Mouse (Mus musculus) liver, embryonic 14.5 days (tissue): ENCODE data around the gene Gpr179. TPM values are rescaled to one million over a fixed set of nuclear protein-coding genes. Genes with fewer than 3 reads are reported as not detected.
"Not testable (repeated sequence)": the region's sequence is repeated elsewhere in the genome, so short reads cannot be mapped to it uniquely, and the experiment has no call there.

Experiments
- ATAC-seq: fragments of 200-750 bp; cut with Nextera tagmentation; 2 replicates; pipeline ENCODE4 v1.8.0; 2017; ENCODE audit warnings: moderate number of reproducible peaks, mild to moderate bottlenecking, moderate library complexity; ENCODE audit not compliant: insufficient read depth
- DNase-seq, 3 experiments: peaks; one replicate each; pipeline ENCODE4 v3.0.0-alpha.2; 2012 to 2013; ENCODE audit warnings: low read depth in 3 of 3, low spot score in 3 of 3
- H3K27ac ChIP-seq: fragments of 300-500 bp; sonication (generic); 2 replicates; pipeline ENCODE4 v1.5.1; 2014; ENCODE audit warnings: moderate library complexity, mild to moderate bottlenecking, control low read depth, inconsistent platforms
- H3K27me3 ChIP-seq: fragments of 300-500 bp; sonication (generic); 2 replicates; pipeline ENCODE4 v1.6.1; 2014; ENCODE audit warnings: mild to moderate bottlenecking, low read length, moderate library complexity; ENCODE audit not compliant: control insufficient read depth, insufficient read depth
- H3K36me3 ChIP-seq: fragments of 300-500 bp; sonication (generic); replicated peaks from 2 replicates; pipeline ENCODE4 v1.6.1; 2014; ENCODE audit warnings: low read depth; ENCODE audit not compliant: control insufficient read depth, insufficient read depth
- H3K4me1 ChIP-seq, 2 experiments: fragments of 200-500 bp in 1 of 2; fragments of 300-500 bp in 1 of 2; sonication (generic) in 1 of 2; replicated peaks; 2 replicates each; pipeline ENCODE4 v1.6.1; 2012 to 2014; ENCODE audit warnings: antibody characterized with exemption in 1 of 2, inconsistent platforms in 1 of 2, low read length in 1 of 2; ENCODE audit not compliant: control insufficient read depth in 2 of 2, insufficient read depth in 2 of 2
- H3K4me2 ChIP-seq: fragments of 300-500 bp; sonication (generic); 2 replicates; pipeline ENCODE4 v1.6.1; 2014; ENCODE audit warnings: low read depth, mild to moderate bottlenecking, control low read depth, moderate library complexity
- H3K4me3 ChIP-seq, 2 experiments: fragments of 200-500 bp in 1 of 2; fragments of 300-500 bp in 1 of 2; sonication (generic) in 1 of 2; 2 replicates each; pipeline ENCODE4 v1.5.1; 2012 to 2014; ENCODE audit warnings: low read depth in 2 of 2, low read length in 2 of 2, mild to moderate bottlenecking in 2 of 2, control low read depth in 1 of 2, inconsistent platforms in 1 of 2, moderate library complexity in 1 of 2; ENCODE audit not compliant: insufficient read depth in 1 of 2
- H3K9ac ChIP-seq: fragments of 300-500 bp; sonication (generic); replicated peaks from 2 replicates; pipeline ENCODE4 v1.6.1; 2014; ENCODE audit warnings: mild to moderate bottlenecking, control low read depth, moderate library complexity
- H3K9me3 ChIP-seq: fragments of 300-500 bp; sonication (generic); 2 replicates; pipeline ENCODE4 v1.6.1; 2016; ENCODE audit warnings: low read length, mixed read lengths; ENCODE audit not compliant: control insufficient read depth
- CTCF ChIP-seq: IDR thresholded peaks from 2 replicates; pipeline ENCODE4 v1.5.1; 2016; ENCODE audit warnings: antibody characterized with exemption, low read depth, control low read depth
- EP300 ChIP-seq: IDR thresholded peaks from 2 replicates; pipeline ENCODE4 v1.6.1; 2016; ENCODE audit warnings: antibody characterized with exemption, low read depth
- WGBS: fragments of 180-500 bp; shearing (Covaris S2); extraction: QIAGEN DNeasy Blood & Tissue Kit; methylation state at CpG from one replicate; pipeline ENCODE4 v1.1.7; 2014; ENCODE audit not compliant: insufficient replicate concordance; 5-methylcytosine and 5-hydroxymethylcytosine counted together
- polyA plus RNA-seq, 2 experiments: library from polyadenylated mRNA; depleted of rRNA in 1 of 2; stranded (reverse) in 1 of 2; unstranded in 1 of 2; fragments of >200 nt; fragmentation: Nextera tagmentation in 1 of 2; extraction: Ambion mirVana in 1 of 2; gene quantifications; 2 replicates each; pipeline versions ENCODE4 v1.2.1 to v1.2.3; 2012 to 2014

Gpr179 gene
- polyA plus RNA-seq, 2 experiments, result 0.01 TPM; not detected in 1

DNA sequence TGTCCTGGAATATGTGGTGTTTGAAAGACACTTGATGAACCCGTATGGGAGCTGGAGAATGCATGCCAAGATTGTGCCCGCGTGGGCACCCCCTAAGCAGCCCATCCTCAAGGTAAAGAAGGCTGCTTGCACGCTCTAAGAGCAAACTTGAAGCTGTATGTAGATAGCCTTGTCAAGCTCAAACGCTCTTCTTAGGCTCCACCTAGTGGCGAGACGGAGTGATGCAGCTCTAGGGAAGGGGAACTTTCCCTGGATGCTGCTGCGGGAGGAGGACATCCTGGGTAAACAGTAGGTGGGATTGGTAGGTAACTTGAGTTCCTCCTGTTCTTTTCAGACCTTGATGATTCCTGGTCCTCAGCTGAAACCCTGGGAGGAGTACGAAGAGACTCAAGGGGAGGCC is 23.7 kb downstream of the Gpr179 start:
- Histone ChIP-seq H3K9ac (no peak overlapping the region), H3K9me3 (no peaks in the 10 kb centered on the region), H3K4me2 (no peak overlapping the region), H3K4me3 (no peak overlapping the region), H3K36me3 (peaks cover 15% of the 10 kb centered on the region), H3K27me3 (no peaks in the 10 kb centered on the region), H3K27ac (no peak overlapping the region), H3K4me1 (peaks cover 0 to 3% of the 10 kb centered on the region in 2 experiments; a peak in 1 of 4 replicates)
- ATAC-seq (no peak), DNase-seq (peak in 2 of 3 experiments; percentile 37 to 49)
- TF ChIP-seq CTCF, result peak; percentile 97
- no peak for TF ChIP-seq EP300
- WGBS, result 22% methylated on average over 9 of the region's 9 CpGs

DNA sequence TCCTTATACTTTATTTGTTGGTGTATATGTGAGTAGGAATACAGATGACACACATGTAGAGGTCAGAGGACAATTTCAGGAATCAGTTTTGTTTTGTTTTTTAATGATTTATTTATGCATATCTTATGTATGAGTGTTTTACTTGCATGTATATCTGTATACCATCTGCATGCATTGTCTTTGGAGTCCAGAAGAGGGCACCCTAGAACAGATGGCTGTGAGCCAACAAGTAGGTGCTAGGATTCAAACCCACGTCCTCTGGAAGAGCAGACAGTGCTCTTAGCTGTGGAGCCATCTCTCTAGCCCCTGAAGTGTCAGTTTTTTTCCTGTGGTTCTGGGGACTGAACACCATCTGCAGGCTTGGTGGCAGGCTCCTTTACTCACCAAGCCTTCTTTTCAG is 26.7 kb downstream of the Gpr179 start:
- Histone ChIP-seq H3K4me1 (no peaks in the 10 kb centered on the region), H3K9ac (no peak overlapping the region), H3K4me2 (no peak overlapping the region), H3K4me3 (no peak overlapping the region), H3K9me3 (no peaks in the 10 kb centered on the region), H3K36me3 (peaks cover 15% of the 10 kb centered on the region), H3K27me3 (no peaks in the 10 kb centered on the region), H3K27ac (no peak overlapping the region)
- 40% methylated on average over 1 of the region's 1 CpGs for WGBS
- ATAC-seq (no peak), DNase-seq (no peak)
- TF ChIP-seq CTCF, result peak; percentile 63
- no peak for TF ChIP-seq EP300

DNA sequence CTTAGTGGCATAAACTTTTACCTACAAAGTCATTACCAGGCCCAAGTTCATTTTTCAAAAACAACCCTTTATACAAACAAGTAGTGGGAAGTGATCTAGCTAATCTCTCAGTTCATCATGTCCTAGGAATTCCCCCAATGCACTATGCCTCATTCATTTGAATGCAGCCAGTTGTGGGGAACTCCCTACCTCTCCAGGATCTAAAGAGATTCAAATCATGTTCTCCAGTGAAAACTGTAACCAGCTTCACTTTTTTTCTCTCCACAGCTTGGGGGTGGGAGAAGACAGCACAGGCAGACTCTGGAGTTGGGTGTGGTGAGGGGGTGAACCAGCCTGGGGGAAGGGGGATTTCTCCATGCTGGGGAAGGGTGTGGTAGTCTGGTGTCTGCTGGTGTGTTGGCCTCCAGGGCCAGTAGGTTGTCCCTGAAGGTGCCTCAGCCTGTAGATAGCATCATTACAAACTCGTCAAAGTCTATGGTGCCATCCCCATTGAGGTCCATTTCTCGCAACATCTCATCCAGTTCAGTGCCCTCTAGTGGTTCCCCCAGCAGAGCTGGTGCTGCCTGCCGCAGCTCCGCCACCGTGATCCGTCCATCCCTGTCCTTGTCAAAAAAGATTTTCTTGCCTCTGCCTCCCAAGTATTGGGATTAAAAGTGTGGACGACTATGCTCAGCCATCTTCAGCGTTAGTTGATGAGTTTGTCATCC is 29.8 kb downstream of the Gpr179 start:
- H3K4me3 ChIP-seq, DNase-seq, H3K4me2 ChIP-seq, ATAC-seq, H3K9ac ChIP-seq, H3K9me3 ChIP-seq, H3K27me3 ChIP-seq, H3K4me1 ChIP-seq, H3K27ac ChIP-seq: not testable (repeated sequence)
- H3K36me3 ChIP-seq, result peaks cover 13% of the 10 kb centered on the region
- 0 out of 2 replicates have a peak, but pooled peaks have one; percentile 11 for TF ChIP-seq CTCF
- 75% methylated on average over 8 of the region's 8 CpGs for WGBS

DNA sequence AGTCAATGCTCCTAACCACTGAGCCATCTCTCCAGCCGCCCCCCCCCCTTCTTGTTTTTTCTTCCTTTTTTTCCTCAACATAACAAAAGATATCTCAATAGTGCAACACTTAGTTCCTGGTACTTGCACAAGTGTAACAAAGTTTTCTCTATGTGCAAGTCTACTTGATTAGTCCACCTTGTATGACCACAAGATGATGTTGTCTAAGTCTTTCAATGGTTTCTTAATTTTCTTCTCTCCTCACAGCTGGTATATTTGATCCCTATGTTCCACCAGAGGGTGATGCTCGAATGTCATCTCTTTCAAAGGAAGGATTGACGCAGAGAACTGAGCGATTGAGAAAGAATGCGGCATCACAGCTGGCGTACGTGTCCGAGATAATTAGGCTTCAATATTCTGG is 30.7 kb downstream of the Gpr179 start:
- WGBS, result 83% methylated on average over 8 of the region's 8 CpGs
- Histone ChIP-seq H3K9ac (no peak overlapping the region), H3K4me1 (peaks cover 6 to 7% of the 10 kb centered on the region in 2 experiments; a peak in 3 of 4 replicates), H3K4me3 (no peak overlapping the region), H3K9me3 (no peaks in the 10 kb centered on the region), H3K36me3 (peaks cover 7% of the 10 kb centered on the region), H3K4me2 (no peak overlapping the region), H3K27ac (no peak overlapping the region), H3K27me3 (no peaks in the 10 kb centered on the region)
- TF ChIP-seq CTCF (no peak), EP300 (no peak)
- ATAC-seq (no peak), DNase-seq (no peak)

DNA sequence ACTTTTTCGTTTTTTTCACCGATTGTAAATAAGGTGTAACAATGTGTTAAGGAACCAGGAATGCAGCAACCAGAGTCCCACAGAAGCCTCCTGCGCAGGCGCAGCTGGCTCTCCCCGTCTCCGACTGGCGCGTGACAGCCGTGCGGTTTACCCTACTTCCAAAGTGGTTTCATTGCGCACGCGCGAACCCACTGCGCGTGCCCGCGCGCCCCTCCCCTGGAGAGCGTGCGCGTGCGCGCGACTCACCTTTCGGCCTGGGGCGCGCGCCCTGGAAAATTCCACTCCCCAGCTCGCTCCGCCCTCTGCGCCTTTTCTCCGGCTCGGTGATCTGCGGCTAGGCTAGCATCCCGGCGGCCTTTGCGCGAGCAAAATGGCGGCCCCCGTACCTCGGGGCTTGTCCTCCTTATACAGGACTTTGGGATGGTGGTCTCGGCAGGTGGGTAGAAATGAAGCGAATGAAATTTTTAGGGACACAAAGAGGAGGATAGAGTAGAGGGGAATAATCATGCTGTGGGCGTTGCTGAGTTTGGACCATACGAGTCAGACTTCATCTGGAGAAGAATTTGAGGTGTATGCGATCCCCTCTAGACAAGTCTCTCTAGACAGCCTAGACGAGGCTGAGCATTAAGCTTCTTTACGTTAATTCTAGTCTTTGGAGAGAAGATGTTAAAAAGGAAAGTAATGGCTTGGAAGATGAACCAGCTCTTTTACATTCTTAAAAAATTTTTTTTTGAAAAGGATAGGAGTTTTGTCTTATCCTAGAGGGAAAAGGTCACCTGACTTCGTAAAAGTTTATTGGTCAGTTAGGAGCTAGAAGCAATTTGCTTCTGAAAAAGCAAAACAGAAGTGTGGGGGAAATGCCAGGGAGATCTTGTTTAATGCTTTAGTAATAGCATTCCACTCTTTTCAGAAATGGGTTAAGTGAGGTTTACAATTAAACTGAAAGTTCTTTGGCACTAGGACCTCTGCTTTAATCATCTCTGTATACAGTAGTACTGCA is 36.1 kb downstream of the Gpr179 start, which contains the start of gene Mrpl45:
Mrpl45 (plus strand) TSS at position 213 of the 1,000 bp plus-strand sequence.
- Histone ChIP-seq H3K9me3 (no peaks in the 10 kb centered on the region), H3K27me3 (peaks cover 9% of the 10 kb centered on the region), H3K36me3 (peaks cover 5% of the 10 kb centered on the region), H3K9ac (peak within 1 kb of the TSS; percentile 62), H3K4me2 (peak within 1 kb of the TSS; percentile 88), H3K4me3 (peak within 1 kb of the TSS; percentile 62 to 91), H3K4me1 (peaks cover 9 to 11% of the 10 kb centered on the region in 2 experiments), H3K27ac (peak within 1 kb of the TSS; percentile 62)
- TF ChIP-seq EP300, result 0 out of 2 replicates have a peak, but pooled peaks have one; percentile 5
- TF ChIP-seq CTCF, result no peak
- DNase-seq, result peak; percentile 97
- ATAC-seq, result peak; percentile 95
- under 1% methylated on average over 50 of the region's 50 CpGs for WGBS
